Mouse (Mus musculus): ENCODE results near the gene Il11ra1. TPM values are rescaled to one million over a fixed set of nuclear protein-coding genes. Genes with fewer than 3 reads are reported as not detected.

Gene Il11ra1
- polyA plus RNA-seq, 1 experiment from 2014 or later, result 63.8 TPM

DNA sequence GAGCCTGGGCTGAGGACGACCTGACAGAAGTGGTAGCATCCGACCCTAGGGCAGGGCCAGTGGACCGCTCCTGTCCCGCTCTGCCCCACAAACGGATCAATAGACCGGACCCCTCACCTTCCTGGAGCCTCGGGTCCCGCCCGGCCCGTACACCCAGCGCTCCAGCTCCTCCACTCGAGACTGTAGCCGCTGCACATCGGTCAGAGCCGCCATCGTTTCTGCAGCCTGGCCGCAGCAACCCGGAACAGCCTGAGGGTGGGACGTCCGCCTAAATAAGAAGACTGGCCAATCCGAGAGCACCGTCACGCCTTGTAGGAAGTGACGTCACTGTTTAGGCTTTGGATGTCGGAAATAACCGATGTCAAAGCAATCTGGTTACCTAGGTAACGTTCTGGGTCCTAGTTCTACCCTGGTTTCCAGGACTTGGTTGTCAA, 23.1 kb downstream of the Il11ra1 start, which contains the start of gene Dctn3:
Gene Dctn3 (minus strand): TSS at position 253 of the 434 bp plus-strand sequence.
- Histone ChIP-seq H3K27me3 (replicated peaks; ENCODE audit: control insufficient read depth, insufficient read depth, low read length) (peaks cover 36% of the 10 kb centered on the region), H3K27ac (ENCODE audit: low read depth, low read length) (no peak within 1 kb of the TSS), H3K9ac (ENCODE audit: low read depth, low read length) (peak within 1 kb of the TSS; percentile 77), H3K9me3 (ENCODE audit: control insufficient read depth) (no peaks in the 10 kb centered on the region), H3K4me2 (replicated peaks; ENCODE audit: low read depth) (peak within 1 kb of the TSS; percentile 85), H3K36me3 (ENCODE audit: control insufficient read depth, insufficient read depth) (peaks cover 28% of the 10 kb centered on the region), H3K4me1 (replicated peaks; ENCODE audit: control insufficient read depth, insufficient read depth, low read length) (no peaks in the 10 kb centered on the region), H3K4me3 (ENCODE audit: low read depth, low read length) (peak within 1 kb of the TSS; percentile 95)
- ATAC-seq, result peak; percentile 92
- under 1% methylated on average over 27 of the region's 27 CpGs for WGBS
- no peak for TF ChIP-seq CTCF (IDR thresholded peaks at IDR 0.05; ENCODE audit: low read depth)

- H3K4me1 ChIP-seq (replicated peaks; ENCODE audit: control insufficient read depth, insufficient read depth, low read length), result no peaks in the 10 kb centered on the region
- no peak overlapping the region for H3K9ac ChIP-seq (ENCODE audit: low read depth, low read length)
- H3K4me2 ChIP-seq (replicated peaks; ENCODE audit: low read depth), result no peak overlapping the region
- H3K27ac ChIP-seq (ENCODE audit: low read depth, low read length), result no peak overlapping the region
- no peaks in the 10 kb centered on the region for H3K9me3 ChIP-seq (ENCODE audit: control insufficient read depth)
- TF ChIP-seq CTCF (IDR thresholded peaks at IDR 0.05; ENCODE audit: low read depth), result no peak
- H3K4me3 ChIP-seq (ENCODE audit: low read depth, low read length), result no peak overlapping the region
- no peak for ATAC-seq
- H3K27me3 ChIP-seq (replicated peaks; ENCODE audit: control insufficient read depth, insufficient read depth, low read length), result peaks cover 73% of the 10 kb centered on the region
- H3K36me3 ChIP-seq (ENCODE audit: control insufficient read depth, insufficient read depth), result no peaks in the 10 kb centered on the region
- 19% methylated on average over 20 of the region's 20 CpGs for WGBS
Measured at GRCm38 (mm10) chr4:41726826-41727621, 27.2 kb downstream of the Il11ra1 start.

- peaks cover 52% of the 10 kb centered on the region for H3K27me3 ChIP-seq (replicated peaks; ENCODE audit: control insufficient read depth, insufficient read depth, low read length)
- 1% methylated on average over 50 of the region's 50 CpGs for WGBS
- 0 out of 2 replicates have a peak within 1 kb of the TSS, but pooled peaks have one; percentile 11 for H3K9ac ChIP-seq (ENCODE audit: low read depth, low read length)
Measured at GRCm38 (mm10) chr4:41731052-41731765, 31.4 kb downstream of the Il11ra1 start, which contains the start of gene Arid3c. Gene Arid3c (minus strand): TSS chr4:41731142.

GRCm38 (mm10) chr4:41737602-41738255, 37.9 kb downstream of the Il11ra1 start:
- 0 out of 2 replicates have a peak overlapping the region, but pooled peaks have one; percentile 9 for H3K4me2 ChIP-seq (replicated peaks; ENCODE audit: low read depth)
- H3K27ac ChIP-seq (ENCODE audit: low read depth, low read length), result no peak overlapping the region; the same call in 1 of the 2 replicates
- peak; percentile 90 for TF ChIP-seq CTCF (IDR thresholded peaks at IDR 0.05; ENCODE audit: low read depth)
- H3K4me3 ChIP-seq (ENCODE audit: low read depth, low read length), result no peak overlapping the region
- H3K4me1 ChIP-seq (replicated peaks; ENCODE audit: control insufficient read depth, insufficient read depth, low read length), result peaks cover 8% of the 10 kb centered on the region; the same call in 1 of the 2 replicates
- H3K9ac ChIP-seq (ENCODE audit: low read depth, low read length), result no peak overlapping the region
- WGBS, result 19% methylated on average over 8 of the region's 8 CpGs
- H3K27me3 ChIP-seq (replicated peaks; ENCODE audit: control insufficient read depth, insufficient read depth, low read length), result peaks cover 3% of the 10 kb centered on the region; the same call in 1 of the 2 replicates
- H3K9me3 ChIP-seq (ENCODE audit: control insufficient read depth), result no peaks in the 10 kb centered on the region
- peaks cover 7% of the 10 kb centered on the region; the same call in 1 of the 2 replicates for H3K36me3 ChIP-seq (ENCODE audit: control insufficient read depth, insufficient read depth)
- peak; percentile 43 for ATAC-seq

More at GRCm38 (mm10) chr4:41731052-41731765, 31.4 kb downstream of the Il11ra1 start, which contains the start of gene Arid3c:
- H3K36me3 ChIP-seq (ENCODE audit: control insufficient read depth, insufficient read depth), result no peaks in the 10 kb centered on the region
- peak within 1 kb of the TSS; percentile 40 for H3K4me3 ChIP-seq (ENCODE audit: low read depth, low read length)
- ATAC-seq, result peak; percentile 51; the same call in 1 of the 2 replicates
- H3K4me2 ChIP-seq (replicated peaks; ENCODE audit: low read depth), result peak within 1 kb of the TSS; percentile 66
- H3K9me3 ChIP-seq (ENCODE audit: control insufficient read depth), result no peaks in the 10 kb centered on the region
- no peaks in the 10 kb centered on the region for H3K4me1 ChIP-seq (replicated peaks; ENCODE audit: control insufficient read depth, insufficient read depth, low read length)
- no peak within 1 kb of the TSS for H3K27ac ChIP-seq (ENCODE audit: low read depth, low read length)
- no peak for TF ChIP-seq CTCF (IDR thresholded peaks at IDR 0.05; ENCODE audit: low read depth)

DNA sequence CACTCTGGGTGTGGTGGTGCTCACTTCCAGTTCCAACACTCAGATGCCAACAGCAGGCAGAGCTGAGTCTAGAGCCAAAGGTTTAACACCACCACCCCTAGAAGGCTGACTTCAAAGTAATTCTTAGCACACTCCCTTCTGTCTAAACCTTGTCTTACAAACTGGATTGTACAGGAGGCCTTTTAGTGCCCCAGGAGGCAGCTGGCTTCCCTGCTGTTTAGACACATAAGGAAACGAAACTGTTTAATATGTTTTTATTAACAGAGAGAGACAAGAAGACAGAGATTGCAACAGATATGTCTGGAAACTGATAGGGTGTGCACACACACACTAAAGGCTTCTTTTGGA, 38.4 kb downstream of the Il11ra1 start:
- ATAC-seq, result peak; percentile 56
- Histone ChIP-seq H3K9ac (ENCODE audit: low read depth, low read length) (no peak overlapping the region), H3K4me1 (replicated peaks; ENCODE audit: control insufficient read depth, insufficient read depth, low read length) (peaks cover 8% of the 10 kb centered on the region; the same call in 1 of the 2 replicates), H3K36me3 (ENCODE audit: control insufficient read depth, insufficient read depth) (peaks cover 7% of the 10 kb centered on the region; the same call in 1 of the 2 replicates), H3K9me3 (ENCODE audit: control insufficient read depth) (no peaks in the 10 kb centered on the region), H3K4me3 (ENCODE audit: low read depth, low read length) (no peak overlapping the region), H3K27ac (ENCODE audit: low read depth, low read length) (peak overlapping the region; percentile 35; the same call in 1 of the 2 replicates), H3K27me3 (replicated peaks; ENCODE audit: control insufficient read depth, insufficient read depth, low read length) (0 out of 2 replicates have a peak, but pooled peaks cover 2% of the 10 kb centered on the region), H3K4me2 (replicated peaks; ENCODE audit: low read depth) (0 out of 2 replicates have a peak overlapping the region, but pooled peaks have one; percentile 9)
- WGBS, result 35% methylated on average over 1 of the region's 1 CpGs
- no peak for TF ChIP-seq CTCF (IDR thresholded peaks at IDR 0.05; ENCODE audit: low read depth)

Data from intestine, postnatal 0 days (tissue).